Mouse (Mus musculus) cerebellum, adult 18-20 months (tissue): ENCODE results near the gene Pipox.

Source experiments
- DNase-seq, 2 experiments: peaks; one replicate each; pipeline ENCODE4 v3.0.0; 2021

Gene Pipox

GRCm38 (mm10) chr11:77875847-77876759 is 17.8 kb downstream of the Pipox start:
- DNase-seq = peak; percentile 60 to 69

DNA sequence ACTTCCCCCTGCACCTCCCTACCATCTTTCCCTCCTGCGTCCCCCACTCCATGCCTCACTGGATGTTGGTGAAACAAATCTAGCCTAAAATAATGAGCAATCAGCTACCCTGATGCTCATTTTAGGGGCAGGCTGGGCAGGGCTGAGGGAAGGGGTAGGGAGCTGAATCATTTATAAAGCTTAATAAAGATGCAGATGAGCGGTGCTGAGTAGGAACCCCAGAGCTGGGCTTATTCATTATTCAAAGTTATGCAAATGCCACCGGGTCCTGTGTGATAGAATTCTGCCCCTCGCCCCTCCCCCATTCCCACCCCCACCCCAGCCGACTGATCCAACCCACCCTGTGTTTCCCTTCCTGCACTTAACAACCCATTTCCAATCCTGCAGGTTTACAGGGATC is 18.6 kb downstream of the Pipox start:
- no peak for DNase-seq

- no peak for DNase-seq
Observed at GRCm38 (mm10) chr11:77874685-77875231, 19.1 kb downstream of the Pipox start.

GRCm38 (mm10) chr11:77873116-77873515 is 20.8 kb downstream of the Pipox start:
- no peak for DNase-seq

GRCm38 (mm10) chr11:77872685-77873084 is 21.2 kb downstream of the Pipox start:
- peak in 1 of 2 experiments; percentile 50 for DNase-seq

DNA sequence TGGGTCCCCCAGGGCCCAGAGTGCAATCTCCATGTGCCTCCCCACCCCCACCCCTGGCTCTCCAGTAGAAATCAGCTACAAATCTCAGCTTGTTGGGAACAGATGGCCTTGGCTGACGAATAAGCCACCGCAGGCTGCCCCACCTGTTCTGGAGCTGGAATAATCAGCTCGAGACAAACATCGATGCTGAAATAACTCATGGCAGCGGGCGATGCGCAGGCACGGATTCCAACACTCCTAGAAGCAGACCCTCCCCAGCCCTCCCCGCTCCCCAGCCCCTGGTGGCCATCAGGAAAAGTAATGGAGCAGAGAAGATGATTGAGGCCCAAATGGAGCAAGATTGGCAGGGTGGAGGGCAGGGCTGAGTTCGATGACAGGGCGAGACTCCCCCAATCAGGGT is 21.7 kb downstream of the Pipox start:
- DNase-seq = peak; percentile 83 to 85

DNA sequence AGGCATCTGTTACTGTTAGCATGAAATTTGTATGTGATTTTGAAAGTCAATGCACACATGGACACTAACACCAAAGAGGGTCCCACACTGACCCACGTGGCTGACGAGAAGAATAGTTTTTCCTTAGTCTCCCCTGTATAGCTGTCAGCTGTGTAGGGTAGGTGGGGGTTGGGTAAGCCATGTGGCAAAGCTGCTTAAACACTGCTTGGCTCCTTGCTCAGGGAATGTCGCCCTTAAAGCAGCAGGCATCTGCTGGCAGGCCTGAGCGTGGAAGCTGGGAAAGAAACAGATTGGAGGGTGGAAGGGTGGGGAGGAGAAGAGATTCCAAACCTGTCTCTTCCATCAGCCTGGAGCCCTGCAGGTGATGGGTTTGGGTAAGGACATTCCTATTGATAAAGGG is 22.5 kb downstream of the Pipox start:
- DNase-seq = peak; percentile 78 to 84

DNA sequence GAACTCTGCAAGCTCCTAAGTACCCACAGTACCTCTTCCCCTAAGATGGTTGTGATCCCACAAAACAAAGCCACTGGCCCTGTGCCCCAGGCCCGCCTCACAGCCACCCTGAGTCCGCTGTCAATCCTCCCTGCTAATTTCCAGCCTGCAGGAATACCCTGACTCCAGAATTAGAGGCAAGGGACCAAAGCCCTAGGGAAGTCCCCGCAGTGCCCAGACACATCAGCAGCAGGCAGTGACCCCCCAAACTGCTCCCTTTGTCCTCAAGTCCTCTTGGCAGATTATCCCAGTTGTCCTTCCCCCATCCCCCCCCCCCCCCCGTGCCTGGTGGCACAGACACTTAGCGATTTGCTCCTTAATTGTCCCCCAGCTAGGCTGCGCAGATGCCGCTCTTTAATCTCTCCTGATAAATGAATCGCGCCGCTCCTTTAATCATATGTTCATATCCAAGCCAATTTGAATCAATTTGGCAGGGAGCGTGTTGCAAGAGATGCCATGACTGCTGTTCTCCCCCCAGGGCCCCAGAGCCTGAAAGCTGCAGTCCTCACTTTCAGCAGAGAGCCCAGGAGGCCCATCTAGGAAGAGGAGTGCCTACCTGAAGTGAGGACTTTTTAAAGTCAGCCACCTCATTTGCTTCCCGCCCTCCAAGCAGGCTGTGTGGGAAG is 26.3 kb downstream of the Pipox start:
- DNase-seq = no peak

- no peak for DNase-seq
Observed at GRCm38 (mm10) chr11:77864771-77865170, 29.1 kb downstream of the Pipox start.

DNA sequence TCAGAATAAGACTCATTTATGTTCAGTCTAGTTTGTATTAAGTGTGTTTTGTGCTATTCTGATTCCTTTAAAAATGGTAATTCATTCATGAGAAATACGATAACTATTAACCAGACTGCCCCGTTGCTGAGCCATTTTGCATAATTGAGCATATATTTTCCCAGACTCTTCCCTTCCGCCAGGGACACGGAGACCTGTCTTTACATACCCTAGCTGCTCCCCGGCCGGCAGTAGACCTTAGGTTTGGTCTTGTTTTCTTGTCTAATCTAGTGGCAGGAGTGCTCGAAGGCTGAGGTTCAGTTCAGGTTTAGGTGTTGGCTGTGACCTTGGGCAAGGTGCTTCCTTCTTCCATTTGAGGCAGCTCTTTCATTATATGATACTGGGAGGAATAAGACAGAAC is 31.0 kb downstream of the Pipox start:
- DNase-seq = no peak

DNA sequence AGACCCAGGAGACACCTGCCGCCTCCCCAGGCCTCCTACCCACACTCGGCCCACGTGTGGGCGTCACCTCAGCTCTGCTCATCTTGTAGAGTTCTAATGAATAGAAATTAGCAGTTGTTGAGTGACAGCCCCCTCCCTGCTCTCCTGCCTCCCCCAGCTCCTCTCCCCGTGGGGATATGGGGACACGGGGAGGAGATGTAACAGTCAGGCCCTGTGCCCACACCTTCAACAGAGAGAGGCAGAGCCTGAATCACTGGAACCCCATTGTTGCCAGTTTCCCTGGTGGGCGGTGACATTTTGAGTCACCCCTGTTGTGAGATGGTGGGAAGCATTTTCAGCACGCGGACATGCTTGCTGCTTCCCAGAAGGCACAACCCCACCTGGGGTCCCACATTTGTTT is 32.9 kb downstream of the Pipox start:
- no peak for DNase-seq

GRCm38 (mm10) chr11:77858589-77858988 is 35.3 kb downstream of the Pipox start:
- no peak for DNase-seq

GRCm38 (mm10) chr11:77857089-77857488 is 36.8 kb downstream of the Pipox start:
- no peak for DNase-seq

DNA sequence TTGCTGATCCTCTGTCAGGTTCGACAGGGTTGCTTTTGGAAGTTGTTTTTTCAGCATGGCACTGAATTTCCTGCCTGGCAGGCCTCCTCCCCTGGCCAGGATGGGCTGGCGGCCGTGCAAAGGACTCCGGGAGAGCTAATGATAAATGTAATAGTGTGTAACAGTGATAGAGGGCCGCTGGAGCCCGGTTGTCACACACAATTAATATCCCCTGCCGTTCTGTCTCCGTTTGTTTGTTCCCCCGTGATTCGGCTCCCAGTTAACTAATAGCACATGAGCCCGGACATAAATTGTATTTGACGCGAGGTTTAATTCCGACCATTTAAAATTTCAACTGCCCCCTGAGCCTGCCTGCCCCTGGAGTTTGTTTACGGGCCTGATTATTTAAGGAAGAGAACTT is 38.5 kb downstream of the Pipox start:
- no peak for DNase-seq

- DNase-seq = no peak
Observed at GRCm38 (mm10) chr11:77854641-77855040, 39.3 kb downstream of the Pipox start.

DNA sequence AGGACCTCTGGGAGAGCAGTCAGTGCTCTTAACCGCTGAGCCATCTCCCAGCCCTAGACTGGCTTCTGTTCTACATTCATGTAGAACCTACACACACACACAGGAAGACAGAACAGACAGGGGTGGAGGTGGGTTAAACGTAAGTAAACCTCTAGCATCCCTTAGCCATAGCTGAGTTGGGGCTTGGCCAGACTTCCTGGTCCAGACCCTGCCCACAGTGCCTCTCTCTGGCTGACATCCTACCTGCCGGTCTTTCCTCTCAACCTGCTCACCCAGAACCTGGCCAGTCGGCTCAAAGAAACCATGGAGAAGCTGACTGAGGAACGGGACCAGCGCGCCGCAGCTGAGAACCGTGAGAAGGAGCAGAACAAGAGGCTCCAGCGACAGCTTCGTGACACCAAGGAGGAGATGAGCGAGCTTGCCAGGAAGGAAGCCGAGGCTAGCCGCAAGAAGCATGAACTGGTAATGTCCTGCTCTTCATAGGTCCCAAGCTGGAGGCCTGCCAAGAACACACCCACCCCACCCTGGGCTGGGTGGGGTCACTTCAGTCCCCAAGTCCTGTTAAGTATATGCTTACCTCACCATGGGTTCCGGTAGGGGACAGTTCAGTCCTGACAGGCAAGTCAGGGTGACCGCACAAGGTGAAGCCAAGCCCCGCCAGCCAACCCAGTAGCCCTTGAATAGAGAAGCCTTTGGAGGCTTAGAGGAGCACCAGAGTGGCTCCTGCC is 40.8 kb downstream of the Pipox start:
- no peak for DNase-seq

GRCm38 (mm10) chr11:77852195-77852594 is 41.7 kb downstream of the Pipox start:
- DNase-seq = no peak

- no peak for DNase-seq
Observed at GRCm38 (mm10) chr11:77851483-77852010, 42.3 kb downstream of the Pipox start.

DNA sequence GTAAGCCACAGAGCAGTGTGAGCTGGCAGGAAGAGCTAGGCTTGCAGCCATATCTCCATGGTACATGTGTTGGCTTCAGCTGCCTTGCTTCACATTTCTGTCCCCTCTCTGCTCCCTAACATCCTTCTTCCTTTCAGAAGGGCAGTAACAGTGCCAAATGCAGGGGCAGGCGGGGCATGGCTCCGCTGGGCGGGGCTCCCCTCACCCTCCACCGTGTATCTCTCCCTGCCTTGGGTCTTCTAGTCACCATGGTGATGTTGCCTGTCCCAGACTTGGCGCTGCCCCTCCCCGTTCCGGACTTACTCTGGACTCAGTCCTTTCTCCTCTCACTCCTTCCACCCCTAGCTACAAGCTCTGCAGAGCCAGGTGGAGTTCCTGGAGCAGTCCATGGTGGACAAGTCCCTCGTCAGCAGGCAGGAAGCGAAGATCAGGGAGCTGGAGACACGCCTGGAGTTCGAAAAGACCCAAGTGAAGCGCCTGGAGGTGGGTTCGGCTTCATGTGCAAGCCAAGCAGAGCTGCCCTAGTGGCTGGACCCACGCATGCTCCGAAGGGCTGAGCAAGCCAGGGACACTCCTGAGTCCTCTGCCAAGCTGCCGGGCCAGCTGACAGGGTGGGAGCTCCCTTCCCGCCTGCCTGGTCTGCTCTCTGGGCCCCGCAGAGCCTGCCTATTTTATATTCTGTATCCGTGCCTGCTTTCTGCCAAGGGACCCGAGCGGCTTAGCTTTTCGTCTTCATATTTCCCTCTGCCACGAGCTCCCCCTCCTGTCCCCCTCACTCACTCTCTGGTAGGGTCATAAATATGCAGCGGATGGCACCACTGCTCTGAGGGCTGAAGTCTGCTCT is 43.3 kb downstream of the Pipox start:
- peak; percentile 61 to 69 for DNase-seq

DNA sequence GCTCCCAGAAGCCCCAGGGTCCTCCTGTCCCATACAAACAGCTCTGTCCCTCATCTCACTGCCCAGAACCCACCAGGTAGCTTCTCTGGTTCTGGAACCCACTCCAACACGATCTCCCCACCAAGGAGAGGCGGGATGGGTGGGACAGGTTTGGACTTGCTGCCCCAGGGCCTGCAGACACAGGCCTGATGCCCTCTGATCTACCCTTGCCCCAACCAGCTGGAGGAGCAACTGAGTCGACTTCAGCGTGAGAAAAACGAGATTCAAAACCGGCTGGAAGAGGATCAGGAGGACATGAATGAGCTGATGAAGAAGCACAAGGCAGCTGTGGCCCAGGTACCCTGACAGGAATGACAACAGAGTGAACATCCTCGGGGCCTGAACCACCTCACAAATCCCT is 44.7 kb downstream of the Pipox start:
- DNase-seq = no peak

- DNase-seq = no peak
Observed at GRCm38 (mm10) chr11:77848131-77848530, 45.8 kb downstream of the Pipox start.

DNA sequence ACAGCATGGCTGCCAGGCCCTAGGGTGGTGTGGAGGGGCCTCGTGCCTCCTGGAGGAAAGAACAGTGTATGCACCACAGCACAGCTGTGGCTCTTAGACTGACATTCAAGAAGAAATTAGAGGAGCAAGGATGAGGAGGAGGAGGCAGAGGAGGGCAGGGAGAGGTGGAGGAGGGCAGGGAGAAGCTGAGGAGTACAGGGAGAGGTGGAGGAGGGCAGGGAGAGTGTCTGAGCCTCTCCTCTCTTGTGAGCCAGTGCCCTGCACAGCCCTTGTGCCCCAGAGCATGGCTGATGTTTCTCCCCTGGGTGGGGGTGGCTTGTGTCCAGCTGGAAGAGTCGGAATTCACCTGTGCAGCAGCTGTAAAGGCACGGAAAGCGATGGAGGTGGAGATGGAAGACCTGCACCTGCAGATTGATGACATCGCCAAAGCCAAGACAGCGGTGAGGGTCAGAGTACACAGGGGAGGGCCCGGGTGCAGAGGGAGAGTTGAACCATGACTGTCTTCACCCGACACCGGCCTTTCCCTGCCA is 46.2 kb downstream of the Pipox start:
- DNase-seq = no peak
